Mouse (Mus musculus): Measurements from ENCODE around the gene Gm21761. TPM values are rescaled to one million over a fixed set of nuclear protein-coding genes. Genes with fewer than 3 reads are reported as not detected.
"Not testable (repeated sequence)": the region's sequence is repeated elsewhere in the genome, so short reads cannot be mapped to it uniquely, and the experiment has no call there.

Gm21761 gene
- polyA plus RNA-seq, 2 experiments: not detected

DNA sequence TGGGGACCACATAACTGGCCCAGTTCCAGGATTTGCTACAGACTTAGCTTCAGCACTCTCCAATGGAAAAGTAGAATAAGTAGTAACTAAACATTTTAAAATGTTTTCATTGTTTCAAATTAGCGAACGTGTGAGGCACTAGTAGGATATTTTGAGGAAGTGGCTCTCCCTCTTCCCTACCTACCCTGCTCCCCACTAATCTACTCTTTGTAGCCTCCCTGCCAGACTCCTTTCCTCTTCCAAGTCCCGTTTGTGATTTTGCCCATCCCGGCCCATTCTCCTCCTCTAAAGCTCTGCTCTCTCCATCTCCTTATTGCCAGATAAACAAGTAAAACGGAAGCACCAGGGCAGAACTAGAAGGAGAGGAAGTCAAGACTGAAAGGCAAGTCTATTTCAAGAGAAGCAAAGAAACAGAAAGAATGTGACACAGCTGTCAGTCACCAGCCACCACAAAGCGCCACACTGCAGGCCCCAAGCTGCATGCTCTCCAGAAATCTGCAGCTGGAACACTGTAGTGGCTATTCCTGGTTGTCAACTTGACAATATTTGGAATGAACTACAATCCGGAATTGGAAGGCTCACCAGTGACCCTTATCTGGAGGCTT is 64.6 kb downstream of the Gm21761 start:
- H3K4me1 ChIP-seq (replicated peaks; ENCODE audit: control insufficient read depth in 2 of 2, insufficient read depth in 2 of 2, low read length in 1 of 2); H3K36me3 ChIP-seq (replicated peaks; ENCODE audit: control insufficient read depth, insufficient read depth, low read depth); ATAC-seq (ENCODE audit: insufficient read depth); DNase-seq (ENCODE audit: low read depth in 3 of 3, low spot score in 3 of 3); H3K9ac ChIP-seq (replicated peaks); H3K4me2 ChIP-seq (ENCODE audit: low read depth); H3K4me3 ChIP-seq (ENCODE audit: insufficient read depth in 1 of 2, low read depth in 2 of 2, low read length in 2 of 2); H3K27ac ChIP-seq; H3K27me3 ChIP-seq (ENCODE audit: control insufficient read depth, insufficient read depth, low read length); H3K9me3 ChIP-seq (ENCODE audit: control insufficient read depth, low read length): not testable (repeated sequence)
- 45% methylated on average over 6 of the region's 7 CpGs for WGBS (ENCODE audit: insufficient replicate concordance)

DNA sequence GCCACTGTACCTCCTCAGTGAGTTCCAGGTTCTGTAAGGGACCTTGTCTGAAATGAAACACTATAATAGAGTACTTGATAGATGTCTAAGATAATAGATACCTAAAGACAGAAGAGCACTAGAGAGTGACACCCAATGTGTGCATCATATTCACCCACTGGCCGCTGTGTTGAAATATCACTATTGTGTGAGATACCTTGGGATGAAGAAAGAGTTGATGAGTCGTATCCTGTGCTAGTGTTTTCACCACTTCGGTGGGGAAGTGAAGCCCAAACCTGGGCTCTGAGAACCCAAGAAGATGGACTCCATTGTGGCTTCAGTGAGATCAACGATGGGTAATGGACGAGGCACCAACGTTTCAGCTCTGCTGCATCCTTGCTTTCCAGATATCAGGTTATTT is 66.7 kb downstream of the Gm21761 start:
- not testable (repeated sequence) for ATAC-seq (ENCODE audit: insufficient read depth); DNase-seq (ENCODE audit: low read depth in 3 of 3, low spot score in 3 of 3)
- no CpG with 5 or more reads among the region's 6 CpGs for WGBS (ENCODE audit: insufficient replicate concordance)

More for the DNA sequence above, 66.7 kb downstream of the Gm21761 start:
- H3K9ac ChIP-seq (replicated peaks); H3K9me3 ChIP-seq (ENCODE audit: control insufficient read depth, low read length); H3K27ac ChIP-seq; H3K4me1 ChIP-seq (replicated peaks; ENCODE audit: control insufficient read depth in 2 of 2, insufficient read depth in 2 of 2, low read length in 1 of 2); H3K4me3 ChIP-seq (ENCODE audit: insufficient read depth in 1 of 2, low read depth in 2 of 2, low read length in 2 of 2); H3K4me2 ChIP-seq (ENCODE audit: low read depth); H3K36me3 ChIP-seq (replicated peaks; ENCODE audit: control insufficient read depth, insufficient read depth, low read depth); H3K27me3 ChIP-seq (ENCODE audit: control insufficient read depth, insufficient read depth, low read length): not testable (repeated sequence)

Other genes with a start within 250 kb of the Gm21761 start
- gene Hmgcs1, start 238.9 kb downstream of the Gm21761 start, polyA plus RNA-seq (2012; rRNA removed): 55.0 and 76.5 TPM in 2 replicates
- gene Hmgcs1, start 238.9 kb downstream of the Gm21761 start, polyA plus RNA-seq (2014; fragmentation: Nextera tagmentation; extraction: Ambion mirVana): 110 and 137 TPM in 2 replicates
- gene Nim1k, start 173.4 kb downstream of the Gm21761 start, polyA plus RNA-seq (2012; rRNA removed): 0.01 and 0.02 TPM in 2 replicates
- 0.13 TPM in 1 of 2 replicates, not detected in the other for gene Nim1k, start 173.4 kb downstream of the Gm21761 start, polyA plus RNA-seq (2014; fragmentation: Nextera tagmentation; extraction: Ambion mirVana)
- gene Zfp131, start 138.4 kb downstream of the Gm21761 start, polyA plus RNA-seq (2012; rRNA removed): 5.4 and 9.4 TPM in 2 replicates
- gene Zfp131, start 138.4 kb downstream of the Gm21761 start, polyA plus RNA-seq (2014; fragmentation: Nextera tagmentation; extraction: Ambion mirVana): 11.7 and 13.9 TPM in 2 replicates
- not detected in 2 replicates for gene AF067063, start 99.1 kb downstream of the Gm21761 start, polyA plus RNA-seq (2012; rRNA removed)
- not detected in 2 replicates for gene AF067063, start 99.1 kb downstream of the Gm21761 start, polyA plus RNA-seq (2014; fragmentation: Nextera tagmentation; extraction: Ambion mirVana)
- not detected in 2 replicates for gene D13Ertd608e, start 93.3 kb downstream of the Gm21761 start, polyA plus RNA-seq (2012; rRNA removed)
- not detected in 2 replicates for gene D13Ertd608e, start 93.3 kb downstream of the Gm21761 start, polyA plus RNA-seq (2014; fragmentation: Nextera tagmentation; extraction: Ambion mirVana)
- not detected in 2 replicates for gene Tcstv1, start 34.5 kb downstream of the Gm21761 start, polyA plus RNA-seq (2012; rRNA removed)
- not detected in 2 replicates for gene Tcstv1, start 34.5 kb downstream of the Gm21761 start, polyA plus RNA-seq (2014; fragmentation: Nextera tagmentation; extraction: Ambion mirVana)
- gene B020031M17Rik, start 21.5 kb upstream of the Gm21761 start, polyA plus RNA-seq (2012; rRNA removed): not detected in 2 replicates
- not detected in 2 replicates for gene B020031M17Rik, start 21.5 kb upstream of the Gm21761 start, polyA plus RNA-seq (2014; fragmentation: Nextera tagmentation; extraction: Ambion mirVana)
- not detected in 2 replicates for gene Gm36079, start 97.7 kb upstream of the Gm21761 start, polyA plus RNA-seq (2012; rRNA removed)
- not detected in 2 replicates for gene Gm36079, start 97.7 kb upstream of the Gm21761 start, polyA plus RNA-seq (2014; fragmentation: Nextera tagmentation; extraction: Ambion mirVana)
- gene Gm21188, start 122.9 kb upstream of the Gm21761 start, polyA plus RNA-seq (2012; rRNA removed): 0.06 and 0.08 TPM in 2 replicates
- gene Gm21188, start 122.9 kb upstream of the Gm21761 start, polyA plus RNA-seq (2014; fragmentation: Nextera tagmentation; extraction: Ambion mirVana): 0.34 TPM in 1 of 2 replicates, not detected in the other
- gene Gm20767, start 211.0 kb upstream of the Gm21761 start, polyA plus RNA-seq (2012; rRNA removed): not detected in 2 replicates
- not detected in 2 replicates for gene Gm20767, start 211.0 kb upstream of the Gm21761 start, polyA plus RNA-seq (2014; fragmentation: Nextera tagmentation; extraction: Ambion mirVana)
- gene Gm21818, start 243.2 kb upstream of the Gm21761 start, polyA plus RNA-seq (2012; rRNA removed): not detected in 2 replicates
- not detected in 2 replicates for gene Gm21818, start 243.2 kb upstream of the Gm21761 start, polyA plus RNA-seq (2014; fragmentation: Nextera tagmentation; extraction: Ambion mirVana)

Data from liver, embryonic 14.5 days (tissue).